Mouse (Mus musculus) CH12.LX (cell line): Measurements from ENCODE around the gene Slco4a1. TPM values are rescaled to one million over a fixed set of nuclear protein-coding genes. Genes with fewer than 3 reads are reported as not detected.

Source experiments
- DNase-seq: peaks from one replicate; pipeline ENCODE4 v3.0.0-alpha.2; 2013; ENCODE audit errors: extremely low read depth
- H3K27ac ChIP-seq: 2 replicates; pipeline ENCODE4 v1.5.1; 2012; ENCODE audit warnings: low read depth, mild to moderate bottlenecking, control low read depth, moderate library complexity; ENCODE audit not compliant: insufficient read depth
- H3K27me3 ChIP-seq: replicated peaks from 2 replicates; pipeline ENCODE3; 2012; ENCODE audit warnings: inconsistent platforms
- H3K36me3 ChIP-seq, 2 experiments: replicated peaks in 1 of 2; 2 replicates each; pipeline versions ENCODE3 to v1.6.1; 2012; ENCODE audit warnings: inconsistent platforms in 1 of 2, low read length in 1 of 2, mild to moderate bottlenecking in 1 of 2, mixed read lengths in 1 of 2, moderate library complexity in 1 of 2; ENCODE audit not compliant: control insufficient read depth in 1 of 2, insufficient read depth in 1 of 2
- H3K4me1 ChIP-seq, 2 experiments: 2 replicates each; pipeline ENCODE4 v1.6.1; 2012; ENCODE audit warnings: inconsistent platforms in 1 of 2, moderate library complexity in 1 of 2; ENCODE audit not compliant: insufficient read depth in 2 of 2, control insufficient read depth in 1 of 2
- H3K4me2 ChIP-seq: 2 replicates; pipeline ENCODE4 v1.6.1; 2012; ENCODE audit warnings: low read depth, mild to moderate bottlenecking, control low read depth; ENCODE audit not compliant: poor library complexity, insufficient read depth, severe bottlenecking
- H3K4me3 ChIP-seq, 3 experiments: fragments of 150-350 bp in 1 of 3; sonication (generic) in 1 of 3; replicated peaks in 1 of 3; 2 replicates each; pipeline versions ENCODE3 to v1.5.1; 2011 to 2012; ENCODE audit warnings: low read depth in 2 of 3, low read length in 2 of 3, mild to moderate bottlenecking in 2 of 3, moderate library complexity in 2 of 3, control low read depth in 1 of 3, improper control_type of control experiment in 1 of 3, inconsistent platforms in 1 of 3, mixed read lengths in 1 of 3; ENCODE audit not compliant: poor library complexity in 1 of 3
- H3K79me2 ChIP-seq: replicated peaks from 2 replicates; pipeline ENCODE4 v1.6.1; 2012; ENCODE audit warnings: mild to moderate bottlenecking, moderate library complexity; ENCODE audit not compliant: control insufficient read depth, poor library complexity, insufficient read depth, severe bottlenecking; ENCODE audit errors: extremely low read depth
- H3K9ac ChIP-seq: 2 replicates; pipeline ENCODE4 v1.6.1; 2012; ENCODE audit warnings: low read depth, mild to moderate bottlenecking, control low read depth, moderate library complexity; ENCODE audit not compliant: insufficient read depth
- H3K9me3 ChIP-seq: replicated peaks from 2 replicates; pipeline ENCODE3; 2012; ENCODE audit warnings: low read length, inconsistent platforms, mixed read lengths
- CHD2 ChIP-seq: IDR thresholded peaks from 2 replicates; pipeline ENCODE4 v1.6.1; 2011; ENCODE audit warnings: low read length, improper control_type of control experiment
- E2F4 ChIP-seq: IDR thresholded peaks from 2 replicates; pipeline ENCODE4 v1.6.1; 2011; ENCODE audit warnings: low read depth, low read length, improper control_type of control experiment; ENCODE audit not compliant: insufficient replicate concordance
- ELF1 ChIP-seq: IDR thresholded peaks from 2 replicates; pipeline ENCODE4 v1.6.1; 2014; ENCODE audit warnings: low read depth, mild to moderate bottlenecking, inconsistent platforms, low read length, improper control_type of control experiment
- EP300 ChIP-seq: IDR thresholded peaks from 2 replicates; pipeline ENCODE4 v1.6.1; 2011; ENCODE audit warnings: low read length, improper control_type of control experiment
- GABPA ChIP-seq: IDR thresholded peaks from 2 replicates; pipeline ENCODE4 v1.6.1; 2012; ENCODE audit warnings: low read depth, low read length, improper control_type of control experiment, inconsistent platforms; ENCODE audit not compliant: insufficient replicate concordance
- MAFK ChIP-seq: IDR thresholded peaks from 2 replicates; pipeline ENCODE4 v1.6.1; 2011; ENCODE audit warnings: low read length, improper control_type of control experiment; ENCODE audit not compliant: insufficient replicate concordance
- MAX ChIP-seq: IDR thresholded peaks from 2 replicates; pipeline ENCODE4 v1.6.1; 2011; ENCODE audit warnings: low read length, improper control_type of control experiment
- MAZ ChIP-seq: IDR thresholded peaks from 2 replicates; pipeline ENCODE4 v1.6.1; 2012; ENCODE audit warnings: low read depth, mild to moderate bottlenecking, inconsistent platforms, low read length, improper control_type of control experiment, moderate library complexity
- MEF2A ChIP-seq: IDR thresholded peaks from 2 replicates; pipeline ENCODE4 v1.6.1; 2014; ENCODE audit warnings: low read depth, mild to moderate bottlenecking, inconsistent platforms, low read length, improper control_type of control experiment, borderline replicate concordance
- MXI1 ChIP-seq: IDR thresholded peaks from 2 replicates; pipeline ENCODE4 v1.6.1; 2011; ENCODE audit warnings: mild to moderate bottlenecking, low read depth, low read length, improper control_type of control experiment
- NELFE ChIP-seq: IDR thresholded peaks from 2 replicates; pipeline ENCODE4 v1.6.1; 2011; ENCODE audit warnings: low read depth, low read length, improper control_type of control experiment
- NRF1 ChIP-seq: IDR thresholded peaks from 2 replicates; pipeline ENCODE4 v1.6.1; 2014; ENCODE audit warnings: low read depth, mild to moderate bottlenecking, inconsistent platforms, low read length, improper control_type of control experiment, moderate library complexity
- PAX5 ChIP-seq: IDR thresholded peaks from 2 replicates; pipeline ENCODE4 v1.6.1; 2012; ENCODE audit warnings: low read length, inconsistent platforms, mixed read lengths
- POLR2A ChIP-seq: IDR thresholded peaks from 2 replicates; pipeline ENCODE4 v1.6.1; 2011; ENCODE audit warnings: low read depth, mild to moderate bottlenecking, improper control_type of control experiment, low read length
- POLR2AphosphoS2 ChIP-seq: IDR thresholded peaks from 2 replicates; pipeline ENCODE4 v1.6.1; 2011; ENCODE audit warnings: low read depth, low read length, improper control_type of control experiment
- RAD21 ChIP-seq: IDR thresholded peaks from 2 replicates; pipeline ENCODE4 v1.6.1; 2011; ENCODE audit warnings: low read depth, mild to moderate bottlenecking, low read length, improper control_type of control experiment, moderate library complexity
- SIN3A ChIP-seq: IDR thresholded peaks from 2 replicates; pipeline ENCODE4 v1.6.1; 2012; ENCODE audit warnings: low read length, improper control_type of control experiment, inconsistent platforms
- SMC3 ChIP-seq: IDR thresholded peaks from 2 replicates; pipeline ENCODE4 v1.6.1; 2011; ENCODE audit warnings: low read depth, low read length, improper control_type of control experiment
- TBP ChIP-seq: conservative IDR thresholded peaks from 2 replicates; pipeline ENCODE4 v1.6.1; 2011; ENCODE audit warnings: low read depth, low read length, improper control_type of control experiment
- TCF12 ChIP-seq: IDR thresholded peaks from 2 replicates; pipeline ENCODE4 v1.6.1; 2014; ENCODE audit warnings: low read depth, mild to moderate bottlenecking, inconsistent platforms, low read length, improper control_type of control experiment
- UBTF ChIP-seq: IDR thresholded peaks from 2 replicates; pipeline ENCODE4 v1.6.1; 2012; ENCODE audit warnings: low read depth, mild to moderate bottlenecking, inconsistent platforms, low read length, improper control_type of control experiment, moderate library complexity
- USF2 ChIP-seq: conservative IDR thresholded peaks from 2 replicates; pipeline ENCODE4 v1.6.1; 2011; ENCODE audit warnings: low read depth, low read length, improper control_type of control experiment
- ZC3H11A ChIP-seq: IDR thresholded peaks from 2 replicates; pipeline ENCODE4 v1.6.1; 2012; ENCODE audit warnings: low read depth, mild to moderate bottlenecking, inconsistent platforms, low read length, improper control_type of control experiment
- dilution Hi-C: fragments of 300-500 bp; cut with MboI; formaldehyde crosslinking; loops from 2 replicates; pipeline ENCODE4 v1.14.3; 2020; ENCODE audit warnings: low sequenced_read_pairs; ENCODE audit not compliant: extremely low pct_unique_long_range_greater_than_20kb, extremely low pct_ligation_motif_present
- in situ Hi-C: fragments of 300-500 bp; cut with MboI; formaldehyde crosslinking; loops from 3 replicates; pipeline ENCODE4 v1.14.3; 2019; ENCODE audit warnings: low sequenced_read_pairs, low pct_ligation_motif_present, low pct_unique_long_range_greater_than_20kb, mixed read lengths
- polyA plus RNA-seq: library from polyadenylated mRNA; unstranded; fragments of >175 nt; gene quantifications from 2 replicates; pipeline ENCODE4 v1.2.1, GENCODE M21; 2012; ENCODE audit warnings: low read depth; ENCODE audit not compliant: insufficient read length
- total RNA-seq, 2 experiments: library from RNA; depleted of rRNA; stranded (reverse); fragments of 300-350 nt in 1 of 2; fragments of >200 nt in 1 of 2; gene quantifications; 2 replicates each; pipeline ENCODE4 v1.2.3; 2012 to 2014

Gene Slco4a1
- total and polyA plus RNA-seq, 3 experiments = 1.9 to 5.4 (median 3.9) TPM

GRCm38 (mm10) chr2:180513019-180513418 is 57.0 kb downstream of the Slco4a1 start:
- Histone ChIP-seq H3K4me1 (no peaks in the 10 kb centered on the region), H3K79me2 (no peaks in the 10 kb centered on the region), H3K9me3 (no peaks in the 10 kb centered on the region), H3K4me2 (no peak overlapping the region), H3K9ac (no peak overlapping the region), H3K27me3 (peaks cover 49% of the 10 kb centered on the region), H3K4me3 (no peak overlapping the region), H3K27ac (no peak overlapping the region), H3K36me3 (no peaks in the 10 kb centered on the region)
- dilution Hi-C loops = no loop called here
- in situ Hi-C loops = no loop called here
- TF ChIP-seq MAX (no peak), TCF12 (no peak), MEF2A (no peak), GABPA (no peak), NRF1 (no peak), POLR2AphosphoS2 (no peak), NELFE (no peak)
- DNase-seq = no peak

- H3K27me3 ChIP-seq = peaks cover 47% of the 10 kb centered on the region
- no peak overlapping the region for H3K4me2 ChIP-seq
- H3K27ac ChIP-seq = no peak overlapping the region
- dilution Hi-C loops = no loop called here
- no peak for TF ChIP-seq UBTF
- no peak for TF ChIP-seq MAZ
- TF ChIP-seq ELF1 = no peak
- no peak for TF ChIP-seq TBP
- TF ChIP-seq CHD2 = no peak
- no peak for TF ChIP-seq SIN3A
- TF ChIP-seq POLR2A = no peak
- no peak for TF ChIP-seq SMC3
- TF ChIP-seq GABPA = no peak
- no peak for TF ChIP-seq E2F4
- TF ChIP-seq USF2 = no peak
- TF ChIP-seq POLR2AphosphoS2 = no peak
- TF ChIP-seq ZC3H11A = no peak
- TF ChIP-seq PAX5 = no peak
- TF ChIP-seq MAFK = no peak
- no peak for TF ChIP-seq MXI1
- no peak for TF ChIP-seq MAX
- TF ChIP-seq NRF1 = no peak
- TF ChIP-seq EP300 = no peak
- no peak for TF ChIP-seq RAD21
- no peak overlapping the region for H3K4me3 ChIP-seq
- no peak for DNase-seq
- no peaks in the 10 kb centered on the region for H3K9me3 ChIP-seq
- no peaks in the 10 kb centered on the region for H3K36me3 ChIP-seq
- H3K79me2 ChIP-seq = no peaks in the 10 kb centered on the region
- H3K9ac ChIP-seq = no peak overlapping the region
- in situ Hi-C loops = no loop called here
- H3K4me1 ChIP-seq = no peaks in the 10 kb centered on the region
Measured at GRCm38 (mm10) chr2:180513835-180514234, 57.8 kb downstream of the Slco4a1 start.
